Mouse (Mus musculus): ENCODE measurements around the gene Map1a.

The Map1a gene

DNA sequence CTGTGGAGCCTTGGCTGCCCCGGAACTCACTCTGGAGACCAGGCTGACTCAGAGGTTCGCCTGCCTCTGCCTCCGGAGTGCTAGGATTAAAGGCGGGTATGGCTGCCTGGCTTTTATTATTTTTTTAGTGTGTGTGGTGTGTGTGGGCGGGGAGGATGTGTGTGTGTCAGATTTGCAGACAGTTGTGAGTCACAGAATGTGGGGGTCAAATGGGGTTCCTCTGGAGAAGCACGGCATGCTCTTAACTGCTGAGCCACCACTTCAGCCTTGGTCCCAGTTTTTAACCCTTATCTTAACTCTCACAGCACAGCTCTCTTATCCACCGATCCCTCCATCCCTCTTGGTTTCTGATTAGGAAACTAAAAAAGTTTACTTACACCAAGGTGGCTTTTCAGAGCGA, 26.9 kb downstream of the Map1a start:
- no peak for DNase-seq (ENCODE audit: low spot score)

GRCm38 (mm10) chr2:121323041-121323440, 33.6 kb downstream of the Map1a start:
- DNase-seq (ENCODE audit: low spot score) = no peak

GRCm38 (mm10) chr2:121323693-121324470, 34.5 kb downstream of the Map1a start:
- DNase-seq (ENCODE audit: low spot score) = no peak

DNA sequence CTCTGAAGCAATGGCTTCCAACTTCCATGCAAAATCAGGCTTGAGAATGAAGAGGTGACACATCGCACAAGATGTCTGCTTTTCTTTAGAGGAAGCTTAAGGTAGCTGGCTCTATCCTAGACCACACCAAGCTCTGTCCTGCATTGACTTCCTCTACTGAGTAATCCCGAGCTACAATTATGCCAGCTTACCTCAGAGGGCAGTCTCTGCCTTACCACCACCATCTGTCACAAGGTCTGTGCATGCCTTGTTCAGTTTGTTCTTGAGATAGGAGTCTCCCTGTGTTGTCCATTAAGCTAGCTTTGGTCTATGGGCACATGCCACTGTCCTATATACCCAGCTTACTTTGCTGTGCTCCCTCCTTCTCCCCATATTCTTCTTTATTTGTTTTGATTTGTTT, 40.1 kb downstream of the Map1a start:
- no peak for DNase-seq (ENCODE audit: low spot score)

DNA sequence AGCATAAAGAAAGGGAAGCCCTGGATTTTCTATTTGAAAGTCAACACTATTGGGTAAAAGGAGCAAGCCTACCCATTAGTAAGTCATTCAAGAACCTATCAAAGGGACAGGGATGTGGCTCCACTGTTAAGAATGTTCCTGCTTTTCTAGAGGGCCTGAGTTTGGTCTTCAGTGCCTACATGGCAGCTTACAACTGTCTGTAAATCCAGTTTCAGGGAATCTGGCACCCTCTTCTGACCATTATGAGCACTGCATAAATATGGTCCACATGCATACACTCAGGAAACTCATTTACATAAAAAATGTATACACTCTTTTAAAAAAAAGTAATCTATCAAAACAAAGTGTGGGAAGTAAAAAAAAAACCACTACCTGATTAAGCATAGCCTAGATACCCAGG, 49.7 kb downstream of the Map1a start:
- DNase-seq (ENCODE audit: low spot score) = no peak

- no peak for DNase-seq (ENCODE audit: low spot score)
Observed at GRCm38 (mm10) chr2:121353156-121353555, 63.8 kb downstream of the Map1a start.

DNA sequence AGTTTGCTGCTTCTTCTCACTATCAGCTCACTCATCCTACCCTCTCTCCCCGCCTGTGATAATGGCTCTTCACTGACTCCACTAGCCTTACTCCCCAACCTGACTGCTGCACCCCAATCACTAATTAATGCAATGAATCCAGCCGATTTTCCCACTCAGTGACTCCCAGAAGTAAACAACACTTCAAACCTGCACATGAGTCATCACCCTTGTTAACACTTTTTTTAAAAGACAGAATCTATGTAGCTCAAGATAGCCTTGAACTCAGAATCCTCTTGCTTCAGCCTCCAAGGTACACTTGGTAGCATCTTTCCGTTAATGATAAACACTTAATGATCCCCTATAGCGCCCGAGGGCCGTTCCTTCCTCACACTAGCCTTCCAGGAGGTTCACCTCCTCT, 65.0 kb downstream of the Map1a start:
- no peak for DNase-seq (ENCODE audit: low spot score)

GRCm38 (mm10) chr2:121354820-121355592, 65.6 kb downstream of the Map1a start, which contains the start of gene Ppip5k1:
Ppip5k1 (minus strand) TSS chr2:121355396.
- DNase-seq (ENCODE audit: low spot score) = peak; percentile 97

DNA sequence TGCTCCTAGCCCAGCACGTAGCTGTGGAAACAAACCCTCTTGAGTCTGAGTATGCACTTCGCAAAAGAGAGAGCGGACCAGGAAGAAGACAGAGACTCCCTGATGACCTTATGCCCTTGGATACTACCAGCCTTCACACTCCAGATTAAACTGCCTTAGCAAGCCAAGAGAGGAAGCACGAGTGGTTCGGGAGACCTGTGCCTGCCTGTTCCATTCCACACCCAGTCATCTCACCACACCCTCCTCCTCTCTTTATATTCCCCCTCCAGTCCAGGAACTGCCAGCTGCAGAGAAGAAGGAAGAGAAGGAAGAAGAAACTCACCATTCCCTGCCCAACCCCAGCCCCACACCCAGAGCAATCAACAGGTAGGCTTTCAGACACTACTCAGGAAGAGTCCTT, 68.1 kb downstream of the Map1a start, which contains the start of gene Ckmt1:
Ckmt1 (plus strand) TSS at position 221 of the 400 bp plus-strand sequence.
- no peak for DNase-seq (ENCODE audit: low spot score)

- no peak for DNase-seq (ENCODE audit: low spot score)
Observed at GRCm38 (mm10) chr2:121357961-121358360, 68.6 kb downstream of the Map1a start.

- peak; percentile 77 for DNase-seq (ENCODE audit: low spot score)
Observed at GRCm38 (mm10) chr2:121358381-121358780, 69.0 kb downstream of the Map1a start.

DNA sequence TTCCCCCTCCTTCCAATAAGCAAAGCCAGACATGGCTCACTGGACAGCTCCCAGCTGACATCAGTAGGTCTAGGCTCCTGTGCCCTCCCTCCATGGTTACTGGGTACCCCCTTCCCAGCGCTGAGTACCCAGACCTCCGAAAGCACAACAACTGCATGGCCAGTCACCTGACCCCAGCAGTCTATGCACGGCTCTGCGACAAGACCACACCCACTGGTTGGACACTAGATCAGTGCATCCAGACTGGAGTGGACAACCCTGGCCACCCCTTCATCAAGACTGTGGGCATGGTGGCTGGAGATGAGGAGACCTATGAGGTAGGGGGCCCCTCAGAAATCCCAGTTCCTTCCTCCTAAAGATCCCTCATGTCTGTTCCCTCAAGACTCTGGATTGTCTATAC, 70.1 kb downstream of the Map1a start:
- no peak for DNase-seq (ENCODE audit: low spot score)
